Mouse (Mus musculus) liver, embryonic 14.5 days (tissue): ENCODE data around the gene Ttc30b. TPM values are rescaled to one million over a fixed set of nuclear protein-coding genes. Genes with fewer than 3 reads are reported as not detected.

Experiments
- ATAC-seq: fragments of 200-750 bp; cut with Nextera tagmentation; 2 replicates; pipeline ENCODE4 v1.8.0; 2017; ENCODE audit warnings: moderate number of reproducible peaks, mild to moderate bottlenecking, moderate library complexity; ENCODE audit not compliant: insufficient read depth
- DNase-seq, 3 experiments: peaks; one replicate each; pipeline ENCODE4 v3.0.0-alpha.2; 2012 to 2013; ENCODE audit warnings: low read depth in 3 of 3, low spot score in 3 of 3
- H3K27ac ChIP-seq: fragments of 300-500 bp; sonication (generic); 2 replicates; pipeline ENCODE4 v1.5.1; 2014; ENCODE audit warnings: moderate library complexity, mild to moderate bottlenecking, control low read depth, inconsistent platforms
- H3K27me3 ChIP-seq: fragments of 300-500 bp; sonication (generic); 2 replicates; pipeline ENCODE4 v1.6.1; 2014; ENCODE audit warnings: mild to moderate bottlenecking, low read length, moderate library complexity; ENCODE audit not compliant: control insufficient read depth, insufficient read depth
- H3K36me3 ChIP-seq: fragments of 300-500 bp; sonication (generic); replicated peaks from 2 replicates; pipeline ENCODE4 v1.6.1; 2014; ENCODE audit warnings: low read depth; ENCODE audit not compliant: control insufficient read depth, insufficient read depth
- H3K4me1 ChIP-seq, 2 experiments: fragments of 200-500 bp in 1 of 2; fragments of 300-500 bp in 1 of 2; sonication (generic) in 1 of 2; replicated peaks; 2 replicates each; pipeline ENCODE4 v1.6.1; 2012 to 2014; ENCODE audit warnings: antibody characterized with exemption in 1 of 2, inconsistent platforms in 1 of 2, low read length in 1 of 2; ENCODE audit not compliant: control insufficient read depth in 2 of 2, insufficient read depth in 2 of 2
- H3K4me2 ChIP-seq: fragments of 300-500 bp; sonication (generic); 2 replicates; pipeline ENCODE4 v1.6.1; 2014; ENCODE audit warnings: low read depth, mild to moderate bottlenecking, control low read depth, moderate library complexity
- H3K4me3 ChIP-seq, 2 experiments: fragments of 200-500 bp in 1 of 2; fragments of 300-500 bp in 1 of 2; sonication (generic) in 1 of 2; 2 replicates each; pipeline ENCODE4 v1.5.1; 2012 to 2014; ENCODE audit warnings: low read depth in 2 of 2, low read length in 2 of 2, mild to moderate bottlenecking in 2 of 2, control low read depth in 1 of 2, inconsistent platforms in 1 of 2, moderate library complexity in 1 of 2; ENCODE audit not compliant: insufficient read depth in 1 of 2
- H3K9ac ChIP-seq: fragments of 300-500 bp; sonication (generic); replicated peaks from 2 replicates; pipeline ENCODE4 v1.6.1; 2014; ENCODE audit warnings: mild to moderate bottlenecking, control low read depth, moderate library complexity
- H3K9me3 ChIP-seq: fragments of 300-500 bp; sonication (generic); 2 replicates; pipeline ENCODE4 v1.6.1; 2016; ENCODE audit warnings: low read length, mixed read lengths; ENCODE audit not compliant: control insufficient read depth
- CTCF ChIP-seq: IDR thresholded peaks from 2 replicates; pipeline ENCODE4 v1.5.1; 2016; ENCODE audit warnings: antibody characterized with exemption, low read depth, control low read depth
- EP300 ChIP-seq: IDR thresholded peaks from 2 replicates; pipeline ENCODE4 v1.6.1; 2016; ENCODE audit warnings: antibody characterized with exemption, low read depth
- WGBS: fragments of 180-500 bp; shearing (Covaris S2); extraction: QIAGEN DNeasy Blood & Tissue Kit; methylation state at CpG from one replicate; pipeline ENCODE4 v1.1.7; 2014; ENCODE audit not compliant: insufficient replicate concordance; 5-methylcytosine and 5-hydroxymethylcytosine counted together
- polyA plus RNA-seq, 2 experiments: library from polyadenylated mRNA; depleted of rRNA in 1 of 2; stranded (reverse) in 1 of 2; unstranded in 1 of 2; fragments of >200 nt; fragmentation: Nextera tagmentation in 1 of 2; extraction: Ambion mirVana in 1 of 2; gene quantifications; 2 replicates each; pipeline versions ENCODE4 v1.2.1 to v1.2.3; 2012 to 2014

The Ttc30b gene
- polyA plus RNA-seq, 2 experiments, result 0.58 to 0.69 TPM

DNA sequence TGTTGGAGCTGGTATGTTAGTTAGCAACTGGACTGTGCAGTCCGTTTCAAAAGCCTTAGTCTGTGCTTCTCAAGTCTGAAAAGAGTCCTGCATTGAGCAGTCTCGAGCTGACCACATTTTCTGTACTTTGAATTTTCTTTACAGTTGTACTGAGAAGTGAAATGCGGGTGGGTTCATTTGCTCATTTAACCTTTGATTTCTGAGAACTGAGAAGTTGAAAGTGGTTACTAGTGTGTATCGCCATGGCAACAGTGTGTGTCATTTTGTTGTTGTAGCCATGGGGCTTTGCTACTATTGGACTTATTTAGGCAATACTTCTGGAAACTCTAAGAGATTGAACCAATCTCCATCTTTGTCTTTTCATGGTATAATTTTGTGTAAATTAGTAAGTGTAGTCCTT is 46.4 kb downstream of the Ttc30b start:
- no peaks in the 10 kb centered on the region for H3K4me1 ChIP-seq
- H3K4me2 ChIP-seq, result no peak overlapping the region
- peaks cover 2% of the 10 kb centered on the region for H3K36me3 ChIP-seq
- no peaks in the 10 kb centered on the region for H3K27me3 ChIP-seq
- H3K27ac ChIP-seq, result no peak overlapping the region
- no peak overlapping the region for H3K9ac ChIP-seq
- TF ChIP-seq EP300 (no peak), CTCF (no peak)
- H3K4me3 ChIP-seq, result no peak overlapping the region
- DNase-seq (peak in 1 of 3 experiments; percentile 9), ATAC-seq (no peak)
- WGBS, result 66% methylated on average over 4 of the region's 4 CpGs
- no peaks in the 10 kb centered on the region for H3K9me3 ChIP-seq

Other genes with a start within 250 kb of the Ttc30b start
- gene Nfe2l2, start 233.9 kb downstream of the Ttc30b start, polyA plus RNA-seq (2012; rRNA removed), result 24.7 and 30.4 TPM in 2 replicates
- 40.0 and 42.2 TPM in 2 replicates for gene Nfe2l2, start 233.9 kb downstream of the Ttc30b start, polyA plus RNA-seq (2014; fragmentation: Nextera tagmentation; extraction: Ambion mirVana)
- 4.1 and 5.6 TPM in 2 replicates for gene Agps, start 106.4 kb downstream of the Ttc30b start, polyA plus RNA-seq (2012; rRNA removed)
- 13.8 and 14.3 TPM in 2 replicates for gene Agps, start 106.4 kb downstream of the Ttc30b start, polyA plus RNA-seq (2014; fragmentation: Nextera tagmentation; extraction: Ambion mirVana)
- 0.05 and 0.09 TPM in 2 replicates for gene Ttc30a2, start 39.6 kb upstream of the Ttc30b start, polyA plus RNA-seq (2012; rRNA removed)
- gene Ttc30a2, start 39.6 kb upstream of the Ttc30b start, polyA plus RNA-seq (2014; fragmentation: Nextera tagmentation; extraction: Ambion mirVana), result 0.05 and 0.11 TPM in 2 replicates
- 0.83 and 1.0 TPM in 2 replicates for gene Ttc30a1, start 43.4 kb upstream of the Ttc30b start, polyA plus RNA-seq (2012; rRNA removed)
- 1.1 and 1.4 TPM in 2 replicates for gene Ttc30a1, start 43.4 kb upstream of the Ttc30b start, polyA plus RNA-seq (2014; fragmentation: Nextera tagmentation; extraction: Ambion mirVana)